Mouse (Mus musculus): Measurements from ENCODE around the gene Lhfpl4.

DNA sequence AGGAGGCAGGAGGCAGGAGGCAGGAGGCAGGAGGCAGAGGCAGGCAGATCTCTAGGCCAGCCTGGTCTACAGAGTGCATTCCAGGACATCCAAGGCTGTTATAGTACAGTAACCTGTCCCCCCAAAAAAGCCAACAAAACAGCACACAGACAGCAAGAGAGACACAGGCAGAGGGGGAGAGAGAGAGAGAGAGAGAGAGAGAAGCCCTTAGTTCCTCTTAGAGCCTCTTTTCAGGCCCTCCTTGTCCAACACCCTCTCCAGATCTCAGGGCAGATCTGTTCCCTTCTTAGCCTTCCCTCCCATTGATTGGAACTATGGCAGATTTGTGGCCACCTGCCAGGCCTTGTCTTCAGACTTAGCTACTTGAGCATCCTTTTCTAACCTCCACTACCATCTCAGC, 31.7 kb downstream of the Lhfpl4 start:
- no peak for TF ChIP-seq CTCF (IDR thresholded peaks at IDR 0.05; ENCODE audit: low read depth)
- TF ChIP-seq EP300 (IDR thresholded peaks at IDR 0.05; ENCODE audit: low read depth): no peak
